Mouse (Mus musculus) ovary, postnatal 36 days (tissue): ENCODE data around the gene Twist2.

Experiments used
- DNase-seq: peaks from one replicate; pipeline ENCODE4 v3.0.0; 2022; ENCODE audit warnings: low spot score, mixed read lengths

Twist2 gene

GRCm38 (mm10) chr1:91800967-91801843 is at the start of gene Twist2:
Gene Twist2, plus strand, starts transcription at chr1:91801461.
- peak; percentile 60 for DNase-seq

DNA sequence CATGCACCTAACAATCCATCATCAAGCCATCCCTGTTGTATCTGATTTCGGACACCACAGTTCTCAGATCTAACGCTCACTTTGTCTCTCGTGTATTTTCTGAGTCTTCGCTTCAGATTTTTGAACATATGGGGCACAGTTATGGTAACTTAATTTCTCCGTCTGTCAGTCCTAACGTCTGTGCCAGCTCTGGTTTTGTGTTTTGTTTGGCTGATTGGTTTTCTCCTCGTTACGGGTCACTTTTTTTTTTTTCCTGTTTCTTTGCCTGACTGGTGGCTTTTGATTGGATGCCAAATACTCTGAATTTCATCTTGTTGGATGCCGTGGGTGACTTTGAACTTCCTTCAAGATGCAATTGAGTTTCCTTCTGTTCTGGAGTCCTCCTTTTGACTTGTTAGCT is 48.3 kb upstream of the Twist2 start:
- DNase-seq: no peak

DNA sequence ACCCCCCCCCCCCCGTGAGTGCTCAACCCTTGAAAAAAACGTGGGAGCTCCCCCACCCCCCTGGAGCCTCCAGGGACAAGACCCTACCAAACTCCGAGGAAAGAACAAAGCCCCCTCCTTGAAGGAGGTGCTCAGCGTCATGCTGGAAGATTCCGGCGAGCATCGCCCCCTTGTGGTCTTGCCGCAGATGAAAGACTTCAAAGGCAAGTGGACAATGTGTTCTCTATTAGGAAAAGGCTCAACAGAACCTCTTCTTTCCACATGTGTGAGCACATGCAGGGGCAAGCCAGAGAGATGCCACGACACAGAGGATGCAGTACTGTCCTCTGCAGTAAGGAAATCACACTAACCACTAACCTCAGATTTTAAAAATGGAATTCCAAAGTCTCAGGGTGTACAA is 46.2 kb upstream of the Twist2 start:
- DNase-seq: peak; percentile 75

- no peak for DNase-seq
These were observed 44.0 kb upstream of the Twist2 start for GRCm38 (mm10) chr1:91757292-91757691.

- no peak for DNase-seq
These were observed 43.1 kb upstream of the Twist2 start for GRCm38 (mm10) chr1:91758143-91758542.

- no peak for DNase-seq
These were observed 42.4 kb upstream of the Twist2 start for GRCm38 (mm10) chr1:91758600-91759515.

GRCm38 (mm10) chr1:91760140-91760986 is 40.9 kb upstream of the Twist2 start:
- no peak for DNase-seq

GRCm38 (mm10) chr1:91762528-91763091 is 38.7 kb upstream of the Twist2 start:
- DNase-seq: no peak

- DNase-seq: no peak
These were observed 31.0 kb upstream of the Twist2 start for GRCm38 (mm10) chr1:91770221-91770624.

GRCm38 (mm10) chr1:91770676-91771075 is 30.6 kb upstream of the Twist2 start:
- DNase-seq: no peak

DNA sequence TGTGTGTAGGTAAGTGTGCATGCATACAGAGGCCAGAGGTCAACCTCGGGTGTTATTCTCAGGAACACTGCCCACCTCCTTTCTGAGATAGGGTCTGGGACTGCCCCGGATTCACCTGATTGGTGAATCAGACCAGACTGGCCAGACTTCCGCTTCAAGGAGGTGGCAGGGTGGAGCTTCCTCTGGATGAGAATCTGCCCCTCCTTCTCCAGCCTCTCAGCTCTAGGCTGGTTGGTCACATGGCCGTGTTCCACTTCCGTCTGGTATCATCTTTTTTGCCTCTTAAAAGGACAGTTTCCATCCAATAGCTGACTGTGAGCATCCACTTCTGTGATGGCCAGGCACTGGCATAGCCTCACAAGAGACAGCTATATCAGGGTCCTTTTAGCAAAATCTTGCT is 24.3 kb upstream of the Twist2 start:
- no peak for DNase-seq

- DNase-seq: no peak
These were observed 21.4 kb upstream of the Twist2 start for GRCm38 (mm10) chr1:91779819-91780218.

- DNase-seq: peak; percentile 36
These were observed 20.1 kb upstream of the Twist2 start for GRCm38 (mm10) chr1:91781182-91781581.

DNA sequence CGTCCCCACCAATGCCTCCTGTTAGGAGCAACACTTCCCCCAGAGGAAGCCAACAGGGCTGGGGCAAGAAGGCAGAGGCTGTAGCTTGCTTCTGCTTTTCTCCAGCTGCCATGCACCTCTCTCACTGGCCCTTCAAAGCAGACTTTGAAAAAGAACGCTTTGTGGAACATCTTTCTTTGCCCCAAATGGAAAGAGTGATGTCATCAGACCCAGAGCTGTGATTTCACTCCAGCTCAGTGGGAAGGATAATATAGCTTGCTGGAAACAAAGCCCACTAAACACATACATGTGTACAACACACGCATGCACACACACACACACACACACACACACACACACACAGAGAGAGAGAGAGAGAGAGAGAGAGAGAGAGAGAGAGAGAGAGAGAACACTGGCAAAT is 17.1 kb upstream of the Twist2 start:
- DNase-seq: no peak

DNA sequence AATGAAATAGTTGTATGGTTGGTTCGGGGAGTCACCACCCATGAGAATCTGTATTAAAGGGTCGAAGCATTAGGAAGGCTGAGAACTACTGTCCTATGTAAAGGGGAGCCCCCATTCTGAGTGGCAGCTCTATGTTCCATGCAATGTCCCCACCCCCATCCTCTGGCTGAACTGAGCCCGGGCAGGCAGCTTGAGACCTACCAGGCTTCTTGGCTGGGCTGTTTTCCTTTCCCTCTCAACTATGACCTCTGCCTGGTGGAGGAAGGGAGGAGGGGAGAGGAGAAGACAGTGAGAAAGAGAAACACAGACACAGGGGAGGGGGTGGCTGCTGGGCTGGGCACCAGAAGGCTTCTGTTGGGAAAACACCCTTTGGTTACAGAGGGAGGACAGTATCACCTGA is 1.9 kb upstream of the Twist2 start:
- DNase-seq: no peak

DNA sequence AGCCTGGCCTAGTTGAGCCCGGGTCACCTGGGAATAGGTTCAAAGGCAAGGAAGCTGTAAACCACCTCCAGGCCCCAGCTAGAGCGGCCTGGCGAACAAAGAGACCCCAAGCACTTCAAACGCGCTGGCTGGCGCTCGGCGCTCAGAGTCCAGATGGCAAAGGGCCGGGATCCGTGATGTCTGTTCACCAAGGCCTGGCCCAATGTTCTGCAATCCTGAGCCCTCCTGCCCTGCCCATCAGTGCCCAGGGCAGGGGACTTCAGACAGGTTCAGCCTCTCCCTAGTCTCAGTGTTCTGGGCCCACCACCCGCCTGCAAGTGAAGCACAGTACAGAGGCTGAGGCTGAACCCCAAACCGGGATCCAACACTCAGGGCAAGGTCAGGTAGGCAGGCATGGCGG is 913 bp upstream of the Twist2 start:
- no peak for DNase-seq

GRCm38 (mm10) chr1:91801844-91802366 is 644 bp downstream of the Twist2 start:
- no peak for DNase-seq

DNA sequence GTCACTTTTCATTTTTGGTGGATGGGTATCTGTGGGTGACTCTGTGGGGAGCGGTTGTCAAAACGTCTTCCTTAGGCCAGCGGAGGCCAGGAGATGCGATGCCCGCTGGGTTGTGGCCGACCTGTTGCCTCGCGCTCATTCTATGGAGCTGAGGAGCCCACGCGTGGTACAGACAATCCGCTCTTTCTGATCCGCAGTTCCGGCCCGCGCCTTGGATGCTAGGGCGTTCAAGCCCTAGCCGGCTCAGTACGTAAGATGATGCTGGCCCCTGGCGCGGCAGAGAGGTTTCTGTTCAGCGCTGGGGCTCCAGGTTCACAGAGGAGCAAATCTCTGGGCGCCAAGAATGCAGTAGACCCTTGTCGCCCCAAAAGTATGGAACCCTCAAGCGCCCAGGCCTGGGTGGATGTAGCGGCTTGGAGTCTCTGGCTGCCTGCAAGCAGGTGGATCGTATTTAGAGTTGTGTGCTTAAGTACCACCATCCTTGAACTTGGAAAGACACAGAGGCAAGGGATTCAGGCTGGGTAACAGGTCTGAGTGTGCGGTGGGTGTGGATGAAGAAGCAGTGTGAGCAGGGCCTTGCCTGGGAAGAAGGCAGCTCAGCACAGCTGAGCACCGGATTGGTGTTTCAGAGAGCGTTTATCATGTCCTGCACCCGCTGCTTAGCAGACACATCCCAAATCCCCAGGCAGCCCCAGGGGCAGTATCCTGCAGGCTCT is 1.3 kb downstream of the Twist2 start:
- DNase-seq: no peak

- no peak for DNase-seq
These were observed 2.2 kb downstream of the Twist2 start for GRCm38 (mm10) chr1:91803416-91803815.

- DNase-seq: no peak
These were observed 14.8 kb downstream of the Twist2 start for GRCm38 (mm10) chr1:91816067-91816466.

- no peak for DNase-seq
These were observed 15.3 kb downstream of the Twist2 start for GRCm38 (mm10) chr1:91816571-91816970.
